Mouse (Mus musculus) embryonic fibroblast, embryonic 13.5 days (primary cell): Measurements from ENCODE around the gene Ppp1r1a.

Experiments used
- CTCF ChIP-seq: IDR thresholded peaks from 2 replicates; pipeline ENCODE4 v1.5.1; 2011; ENCODE audit warnings: mild to moderate bottlenecking, control low read depth, low read length, moderate library complexity, borderline replicate concordance; ENCODE audit not compliant: insufficient read depth
- POLR2A ChIP-seq: IDR thresholded peaks from 2 replicates; pipeline ENCODE4 v1.6.1; 2011; ENCODE audit warnings: low read depth, mild to moderate bottlenecking, control low read depth, low read length, moderate library complexity

- TF ChIP-seq CTCF (no peak), POLR2A (no peak)
These were observed 49.5 kb downstream of the Ppp1r1a start for GRCm38 (mm10) chr15:103488336-103488735.
